Mouse (Mus musculus) heart, postnatal 25 days (tissue): ENCODE results near the gene Dnah7a. TPM values are rescaled to one million over a fixed set of nuclear protein-coding genes. Genes with fewer than 3 reads are reported as not detected.
"Not testable (repeated sequence)": the region's sequence is repeated elsewhere in the genome, so short reads cannot be mapped to it uniquely, and the experiment has no call there.

Source experiments
- DNase-seq: peaks from one replicate; pipeline ENCODE4 v3.0.0; 2022; ENCODE audit warnings: low spot score
- intact Hi-C: fragments of 180-260 bp; cut with DNase I; formaldehyde crosslinking; loops from one replicate; pipeline ENCODE4 v1.15.1; 2025
- total RNA-seq, 2 experiments: library from RNA; stranded (reverse); gene quantifications; 2 replicates each; pipeline ENCODE4 v1.2.3; 2021

Gene Dnah7a
- total RNA-seq, 2 experiments from 2014 or later = not detected

- no peak for DNase-seq
- intact Hi-C loops = loop anchor here (5.0 kb wide), 1 partner anchor 671 kb away; no protein-coding TSS in a partner anchor
These were observed 4.5 kb upstream of the Dnah7a start for GRCm38 (mm10) chr1:53711069-53711468.

GRCm38 (mm10) chr1:53709602-53710001 lies 3.0 kb upstream of the Dnah7a start:
- intact Hi-C loops = loop anchor here (5.0 kb wide), 1 partner anchor 673 kb away; no protein-coding TSS in a partner anchor
- not testable (repeated sequence) for DNase-seq

GRCm38 (mm10) chr1:53704164-53704563 lies 2.4 kb downstream of the Dnah7a start:
- intact Hi-C loops = no loop called here
- DNase-seq = no peak

GRCm38 (mm10) chr1:53664268-53664667 lies 42.3 kb downstream of the Dnah7a start:
- DNase-seq, intact Hi-C loops: not testable (repeated sequence)

- intact Hi-C loops = no loop called here
- no peak for DNase-seq
These were observed 66.5 kb downstream of the Dnah7a start for GRCm38 (mm10) chr1:53639865-53640794.

- intact Hi-C loops, DNase-seq: not testable (repeated sequence)
These were observed 70.9 kb downstream of the Dnah7a start for GRCm38 (mm10) chr1:53635641-53636040.

- DNase-seq, intact Hi-C loops: not testable (repeated sequence)
These were observed 74.5 kb downstream of the Dnah7a start for GRCm38 (mm10) chr1:53632040-53632439.

- intact Hi-C loops = no loop called here
- no peak for DNase-seq
These were observed 76.6 kb downstream of the Dnah7a start for GRCm38 (mm10) chr1:53630011-53630410.

- intact Hi-C loops = no loop called here
- DNase-seq = no peak
These were observed 93.1 kb downstream of the Dnah7a start for GRCm38 (mm10) chr1:53613486-53613885.

- DNase-seq, intact Hi-C loops: not testable (repeated sequence)
These were observed 125.3 kb downstream of the Dnah7a start for GRCm38 (mm10) chr1:53581326-53581725.

- intact Hi-C loops, DNase-seq: not testable (repeated sequence)
These were observed 148.7 kb downstream of the Dnah7a start for GRCm38 (mm10) chr1:53557918-53558317.

GRCm38 (mm10) chr1:53547018-53547417 lies 159.6 kb downstream of the Dnah7a start:
- DNase-seq, intact Hi-C loops: not testable (repeated sequence)

GRCm38 (mm10) chr1:53538356-53538755 lies 168.2 kb downstream of the Dnah7a start:
- intact Hi-C loops, DNase-seq: not testable (repeated sequence)

- DNase-seq, intact Hi-C loops: not testable (repeated sequence)
These were observed 171.8 kb downstream of the Dnah7a start for GRCm38 (mm10) chr1:53534826-53535225.

- intact Hi-C loops, DNase-seq: not testable (repeated sequence)
These were observed 180.6 kb downstream of the Dnah7a start for GRCm38 (mm10) chr1:53526021-53526420.

GRCm38 (mm10) chr1:53473699-53474098 lies 232.9 kb downstream of the Dnah7a start:
- intact Hi-C loops = no loop called here
- DNase-seq = no peak

GRCm38 (mm10) chr1:53472084-53472483 lies 234.5 kb downstream of the Dnah7a start:
- intact Hi-C loops, DNase-seq: not testable (repeated sequence)

- intact Hi-C loops = no loop called here
These were observed 239.3 kb downstream of the Dnah7a start for GRCm38 (mm10) chr1:53467325-53467670.

GRCm38 (mm10) chr1:53466524-53467324 lies 239.9 kb downstream of the Dnah7a start:
- intact Hi-C loops, DNase-seq: not testable (repeated sequence)

More at GRCm38 (mm10) chr1:53467325-53467670, 239.3 kb downstream of the Dnah7a start:
- no peak for DNase-seq

GRCm38 (mm10) chr1:53439173-53439572 lies 267.4 kb downstream of the Dnah7a start:
- intact Hi-C loops, DNase-seq: not testable (repeated sequence)
